Mouse (Mus musculus): Measurements from ENCODE around the gene Filip1l.

Filip1l gene

GRCm38 (mm10) chr16:57483503-57483902 lies 130.6 kb downstream of the Filip1l start:
- DNase-seq (ENCODE audit: low read depth, low spot score): no peak

DNA sequence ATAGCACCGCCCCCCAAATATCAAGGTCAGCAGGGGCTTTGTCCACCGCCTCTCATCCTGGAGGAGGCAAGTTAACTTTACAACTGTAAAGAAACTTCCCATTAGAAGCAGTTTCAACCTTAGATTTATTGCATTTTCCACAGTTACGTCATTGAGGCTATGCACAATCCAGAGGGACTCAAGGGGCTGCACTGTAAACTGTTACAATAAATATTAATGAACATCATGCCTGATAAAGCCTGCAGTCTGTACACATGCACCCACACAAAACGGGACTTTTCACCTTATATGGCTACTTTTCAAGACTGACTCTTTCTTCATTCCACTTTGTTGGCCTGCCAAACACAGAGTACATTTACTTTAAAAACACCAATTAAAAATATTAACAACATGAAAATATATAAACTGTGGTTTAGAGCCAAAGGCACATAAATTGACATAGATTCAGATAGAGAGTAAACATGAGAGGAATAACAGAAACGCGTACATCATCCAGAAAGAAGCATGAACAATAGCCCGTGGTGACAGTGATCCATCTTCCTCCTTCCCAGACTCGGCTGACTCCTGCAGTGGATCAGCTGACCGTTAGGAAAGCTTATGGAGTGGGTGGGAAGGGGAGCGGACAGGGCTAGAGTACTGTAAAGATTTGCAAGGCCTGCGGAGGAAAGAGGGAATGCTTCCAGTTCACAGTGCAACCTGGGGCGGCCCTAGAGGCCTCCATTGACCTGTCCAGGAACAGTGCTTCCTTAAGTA lies 131.3 kb downstream of the Filip1l start:
- DNase-seq (ENCODE audit: low read depth, low spot score): no peak

GRCm38 (mm10) chr16:57485265-57485664 lies 132.4 kb downstream of the Filip1l start:
- DNase-seq (ENCODE audit: low read depth, low spot score): no peak

- no peak for DNase-seq (ENCODE audit: low read depth, low spot score)
Measured at GRCm38 (mm10) chr16:57486266-57486665, 133.4 kb downstream of the Filip1l start.

- DNase-seq (ENCODE audit: low read depth, low spot score): no peak
Measured at GRCm38 (mm10) chr16:57488661-57489060, 135.8 kb downstream of the Filip1l start.

DNA sequence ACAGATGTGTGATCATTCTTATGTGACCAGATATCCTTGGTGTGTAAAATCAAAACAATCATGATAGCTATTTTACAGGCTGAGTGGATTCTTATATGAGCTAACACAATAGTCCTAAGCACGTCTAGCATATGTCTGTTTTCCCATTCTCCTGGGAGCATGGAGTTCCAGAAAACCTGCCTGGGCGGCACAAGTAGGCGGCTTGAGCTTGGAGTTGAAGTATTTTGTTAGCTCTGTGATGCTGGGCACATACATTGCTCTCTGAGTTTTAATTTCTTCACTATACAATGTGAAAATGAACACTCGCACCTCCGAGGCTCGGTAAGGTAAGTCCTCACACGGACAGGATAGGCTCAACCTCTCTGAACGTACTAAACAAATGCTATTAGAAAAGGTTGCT lies 137.8 kb downstream of the Filip1l start:
- DNase-seq (ENCODE audit: low read depth, low spot score): no peak

DNA sequence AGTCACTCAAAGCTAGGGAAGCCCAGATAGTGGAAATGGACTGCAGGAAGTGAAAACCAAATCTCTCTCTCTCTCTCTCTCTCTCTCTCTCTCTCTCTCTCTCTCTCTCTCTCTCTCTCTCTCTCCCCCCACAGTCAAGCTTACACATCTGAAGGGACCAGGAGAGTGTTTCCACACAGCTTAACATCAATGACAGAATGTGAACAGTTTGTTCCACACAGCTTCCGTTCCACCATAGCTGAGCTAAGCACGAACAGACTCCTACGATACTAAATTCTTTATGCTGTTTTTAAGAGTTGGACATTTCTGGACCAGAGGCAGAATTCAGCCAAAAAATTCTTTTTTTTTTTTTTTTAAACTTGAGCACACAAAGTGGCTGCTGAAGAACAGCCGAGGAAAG lies 139.0 kb downstream of the Filip1l start:
- no peak for DNase-seq (ENCODE audit: low read depth, low spot score)

- DNase-seq (ENCODE audit: low read depth, low spot score): no peak
Measured at GRCm38 (mm10) chr16:57495476-57496203, 142.7 kb downstream of the Filip1l start.

DNA sequence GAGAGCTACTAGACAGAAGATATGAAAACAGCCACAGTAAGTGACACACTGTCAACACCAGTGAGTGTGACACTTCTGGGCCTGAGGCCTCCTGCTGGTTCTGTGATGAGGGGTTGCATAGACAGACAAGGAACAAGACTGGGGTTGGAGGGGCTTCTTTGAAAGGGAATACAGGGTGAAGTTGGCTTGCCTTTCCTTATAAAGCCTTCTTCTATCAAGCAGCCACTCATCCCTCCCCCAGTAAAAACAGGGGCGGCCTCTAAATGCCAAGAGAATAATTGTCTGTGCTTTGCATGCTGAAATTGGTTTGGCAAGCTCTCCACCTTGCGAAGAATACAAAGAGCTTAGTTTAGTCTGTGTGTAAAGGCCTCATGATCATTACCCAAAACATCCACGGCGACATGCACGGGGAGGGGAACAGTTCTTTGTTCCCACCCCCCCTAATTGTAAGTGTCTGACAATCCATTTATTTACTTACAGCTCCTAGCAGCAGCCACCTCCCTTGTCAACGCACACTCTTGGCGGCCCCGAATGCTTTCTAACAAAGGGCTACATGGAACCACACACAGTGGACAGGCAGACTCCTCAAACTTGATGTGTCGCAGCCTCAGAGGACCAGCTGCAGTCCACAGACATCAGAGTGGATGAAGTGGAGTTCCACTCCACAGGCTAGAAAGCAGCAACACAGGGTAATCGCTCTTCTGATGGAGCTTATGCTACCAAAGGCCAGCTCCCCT lies 143.7 kb downstream of the Filip1l start:
- no peak for DNase-seq (ENCODE audit: low read depth, low spot score)

- DNase-seq (ENCODE audit: low read depth, low spot score): peak; percentile 62
Measured at GRCm38 (mm10) chr16:57500851-57501250, 148.0 kb downstream of the Filip1l start.

GRCm38 (mm10) chr16:57502230-57502629 lies 149.3 kb downstream of the Filip1l start:
- peak; percentile 42 for DNase-seq (ENCODE audit: low read depth, low spot score)

GRCm38 (mm10) chr16:57502761-57503160 lies 149.9 kb downstream of the Filip1l start:
- no peak for DNase-seq (ENCODE audit: low read depth, low spot score)

- no peak for DNase-seq (ENCODE audit: low read depth, low spot score)
Measured at GRCm38 (mm10) chr16:57504728-57505127, 151.8 kb downstream of the Filip1l start.

- no peak for DNase-seq (ENCODE audit: low read depth, low spot score)
Measured at GRCm38 (mm10) chr16:57506133-57506532, 153.2 kb downstream of the Filip1l start.

- DNase-seq (ENCODE audit: low read depth, low spot score): no peak
Measured at GRCm38 (mm10) chr16:57508351-57508750, 155.5 kb downstream of the Filip1l start.

GRCm38 (mm10) chr16:57509099-57509498 lies 156.2 kb downstream of the Filip1l start:
- no peak for DNase-seq (ENCODE audit: low read depth, low spot score)

GRCm38 (mm10) chr16:57513562-57513961 lies 160.7 kb downstream of the Filip1l start:
- DNase-seq (ENCODE audit: low read depth, low spot score): no peak

DNA sequence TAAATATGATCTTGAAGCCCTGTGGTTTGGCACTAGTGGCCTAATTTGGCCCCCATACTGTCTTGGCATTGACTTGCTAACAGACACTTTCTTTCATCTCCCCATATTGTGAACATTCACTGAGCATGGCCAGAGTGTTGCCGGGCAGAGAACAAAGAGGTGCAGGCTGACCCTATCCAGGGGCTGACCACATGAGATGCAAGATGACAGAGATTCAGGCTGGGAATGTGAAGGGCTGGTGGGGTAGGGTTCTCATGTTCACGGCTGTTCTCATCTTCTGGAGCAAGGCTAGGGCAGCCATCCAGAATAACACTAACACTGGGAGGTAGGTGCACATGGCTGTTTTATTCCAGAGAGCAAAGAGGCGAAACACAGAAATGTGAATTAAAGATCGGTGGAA lies 161.5 kb downstream of the Filip1l start:
- no peak for DNase-seq (ENCODE audit: low read depth, low spot score)

DNA sequence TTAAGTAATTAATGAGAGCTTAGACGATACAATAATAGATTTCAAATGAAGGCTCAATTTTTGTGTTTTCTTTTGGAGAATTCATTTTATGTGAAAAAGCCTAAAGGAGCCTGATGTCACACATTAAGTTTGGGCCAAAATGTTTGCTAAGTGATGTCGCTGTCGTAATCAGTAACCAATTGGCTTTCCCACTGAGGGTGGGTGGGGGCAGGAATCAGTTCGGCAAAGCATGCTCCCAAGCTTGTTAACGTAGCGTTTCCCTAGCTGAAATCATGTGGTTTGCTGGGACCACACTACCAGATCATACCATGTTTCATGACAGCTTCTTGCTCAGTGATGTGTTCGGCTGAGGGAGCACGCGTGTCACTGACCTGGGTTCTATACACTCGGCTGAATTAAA lies 162.7 kb downstream of the Filip1l start:
- DNase-seq (ENCODE audit: low read depth, low spot score): no peak

- DNase-seq (ENCODE audit: low read depth, low spot score): no peak
Measured at GRCm38 (mm10) chr16:57525046-57525445, 172.2 kb downstream of the Filip1l start.

GRCm38 (mm10) chr16:57525476-57525875 lies 172.6 kb downstream of the Filip1l start:
- no peak for DNase-seq (ENCODE audit: low read depth, low spot score)

- DNase-seq (ENCODE audit: low read depth, low spot score): no peak
Measured at GRCm38 (mm10) chr16:57526893-57527292, 174.0 kb downstream of the Filip1l start.

Data from mesoderm, embryonic 11.5 days (tissue).